In the genomic region with DNA sequence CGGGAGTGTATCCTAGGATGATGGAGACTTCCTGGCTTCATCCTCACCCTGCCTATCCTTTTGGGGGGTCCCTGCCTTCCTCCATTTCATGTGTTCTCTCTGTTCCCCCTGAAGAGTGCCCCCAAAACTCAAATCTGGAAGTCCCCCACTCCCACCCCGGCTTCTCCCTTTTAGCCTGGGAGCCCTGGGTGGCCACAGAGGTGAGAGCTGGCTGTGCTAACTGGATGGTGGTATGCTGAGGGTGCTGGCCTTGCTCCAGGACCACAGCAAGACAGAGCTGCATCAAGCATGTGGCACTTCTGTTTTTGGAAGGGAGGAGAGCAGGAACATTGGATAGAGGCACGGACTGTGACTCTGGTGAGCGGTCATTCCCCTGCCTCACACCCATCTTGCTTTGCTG, we compare ENCODE assay signal across 24 mouse cellular contexts. TPM values are rescaled to one million over a fixed set of nuclear protein-coding genes. Genes with fewer than 3 reads are reported as not detected.
A peak's percentile ranks its signal among the peaks of the same experiment; 100 is the strongest.
DNase-seq lines count a peak whose midpoint lies in the region; ATAC-seq lines count a peak whose summit lies in the region.
"Had no signal": no experiment of that assay in that cellular context is flagged by ENCODE, and none has a peak within 500 bp of the region (broad histone marks: within the 10 kb centered on the region; RNA-seq: fewer than 3 reads in every experiment).

No protein-coding gene starts in this region.

- 0 out of 2 replicates have a peak overlapping the region, but pooled peaks have one; percentile 2 for H3K9ac ChIP-seq in heart, embryonic 12.5 days
- 0 out of 2 replicates have a peak overlapping the region, but pooled peaks have one; percentile 12 for H3K9ac ChIP-seq in kidney, embryonic 14.5 days (ENCODE audit: low read depth, low read length)
- H3K9ac ChIP-seq in stomach, embryonic 15.5 days: no peak overlapping the region
- no peak overlapping the region; the same call in 1 of the 2 replicates for H3K9ac ChIP-seq in hindbrain, embryonic 13.5 days
- H3K9ac ChIP-seq: hindbrain, embryonic 14.5 days; kidney, embryonic 15.5 days; liver, embryonic 14.5 days; lung, embryonic 15.5 days; midbrain, embryonic 12.5 days had no signal

- no peaks in the 10 kb centered on the region for H3K36me3 ChIP-seq in heart, embryonic 12.5 days
- H3K36me3 ChIP-seq in kidney, embryonic 14.5 days (ENCODE audit: control insufficient read depth, insufficient read depth, low read length): no peaks in the 10 kb centered on the region
- H3K36me3 ChIP-seq in limb, embryonic 10.5 days: no peaks in the 10 kb centered on the region
- no peaks in the 10 kb centered on the region for H3K36me3 ChIP-seq in stomach, embryonic 15.5 days
- no peaks in the 10 kb centered on the region for H3K36me3 ChIP-seq in hindbrain, embryonic 13.5 days
- H3K36me3 ChIP-seq: kidney, embryonic 15.5 days; lung, embryonic 15.5 days; midbrain, embryonic 12.5 days had no signal

- H3K4me1 ChIP-seq in heart, embryonic 12.5 days (replicated peaks): peaks cover 54% of the 10 kb centered on the region
- peaks cover 22% of the 10 kb centered on the region for H3K4me1 ChIP-seq in kidney, embryonic 14.5 days (ENCODE audit: control insufficient read depth, insufficient read depth, low read length)
- peaks cover 35% of the 10 kb centered on the region for H3K4me1 ChIP-seq in limb, embryonic 10.5 days
- peaks cover 47% of the 10 kb centered on the region for H3K4me1 ChIP-seq in stomach, embryonic 15.5 days
- peaks cover 6% of the 10 kb centered on the region; the same call in 1 of the 2 replicates for H3K4me1 ChIP-seq in hindbrain, embryonic 13.5 days (replicated peaks)

- 57% methylated on average over 4 of the region's 4 CpGs for whole genome bisulfite sequencing in heart, embryonic 12.5 days
- 63% methylated on average over 4 of the region's 4 CpGs for WGBS in kidney, embryonic 14.5 days
- WGBS in limb, embryonic 10.5 days: 66% methylated on average over 4 of the region's 4 CpGs
- 56% methylated on average over 4 of the region's 4 CpGs for WGBS in stomach, embryonic 15.5 days
- WGBS in hindbrain, embryonic 13.5 days: 82% methylated on average over 4 of the region's 4 CpGs

- no peak for DNase-seq in heart, postnatal 25 days (ENCODE audit: low spot score)
- DNase-seq in kidney, postnatal 10 days: no peak
- DNase-seq in limb, embryonic 10.5 days (ENCODE audit: low spot score): no peak
- DNase-seq: adrenal gland, adult 2 months; B cell, adult 2 months; cerebellum, adult 11 months; cerebellum, adult 9-11 months; layer of hippocampus, adult 9-11 months; right cerebral cortex, postnatal 25 days; spleen, adult 18-20 months; thymus, adult 18-20 months; thymus, postnatal 36 days had no signal

- intact Hi-C loops in heart, postnatal 25 days (cut with DNase I): no loop called here

- no peaks in the 10 kb centered on the region for H3K9me3 ChIP-seq in heart, embryonic 12.5 days (replicated peaks)
- no peaks in the 10 kb centered on the region for H3K9me3 ChIP-seq in kidney, embryonic 14.5 days (ENCODE audit: control insufficient read depth, low read length)
- H3K9me3 ChIP-seq in limb, embryonic 10.5 days (replicated peaks): no peaks in the 10 kb centered on the region
- H3K9me3 ChIP-seq in stomach, embryonic 15.5 days: no peaks in the 10 kb centered on the region
- no peaks in the 10 kb centered on the region for H3K9me3 ChIP-seq in hindbrain, embryonic 13.5 days
- H3K9me3 ChIP-seq: kidney, embryonic 15.5 days; lung, embryonic 15.5 days; midbrain, embryonic 12.5 days had no signal

- H3K4me3 ChIP-seq in heart, embryonic 12.5 days: no peak overlapping the region
- no peak overlapping the region for H3K4me3 ChIP-seq in kidney, embryonic 14.5 days (ENCODE audit: low read length)
- H3K4me3 ChIP-seq in limb, embryonic 10.5 days: no peak overlapping the region
- no peak overlapping the region for H3K4me3 ChIP-seq in stomach, embryonic 15.5 days (replicated peaks)
- no peak overlapping the region for H3K4me3 ChIP-seq in hindbrain, embryonic 13.5 days
- H3K4me3 ChIP-seq: kidney, embryonic 15.5 days; lung, embryonic 15.5 days; midbrain, embryonic 12.5 days had no signal

- ATAC-seq in heart, embryonic 12.5 days (ENCODE audit: insufficient number of reproducible peaks, low FRiP score): no peak
- no peak for ATAC-seq in kidney, embryonic 14.5 days (ENCODE audit: low FRiP score, low TSS enrichment)
- ATAC-seq in stomach, embryonic 15.5 days (ENCODE audit: insufficient read depth, low FRiP score, low read depth): no peak
- no peak for ATAC-seq in hindbrain, embryonic 13.5 days (ENCODE audit: low FRiP score)

- H3K27me3 ChIP-seq in heart, embryonic 12.5 days (replicated peaks): peaks cover 38% of the 10 kb centered on the region
- no peaks in the 10 kb centered on the region for H3K27me3 ChIP-seq in kidney, embryonic 14.5 days (ENCODE audit: control insufficient read depth, insufficient read depth, low read length)
- peaks cover 20% of the 10 kb centered on the region; the same call in 1 of the 2 replicates for H3K27me3 ChIP-seq in limb, embryonic 10.5 days (ENCODE audit: low read depth, poor library complexity, severe bottlenecking)
- H3K27me3 ChIP-seq in stomach, embryonic 15.5 days (replicated peaks): no peaks in the 10 kb centered on the region
- 0 out of 2 replicates have a peak, but pooled peaks cover 2% of the 10 kb centered on the region for H3K27me3 ChIP-seq in hindbrain, embryonic 13.5 days
- H3K27me3 ChIP-seq: lung, embryonic 15.5 days had no signal

- no peak overlapping the region for H3K4me2 ChIP-seq in heart, embryonic 12.5 days
- no peak overlapping the region for H3K4me2 ChIP-seq in kidney, embryonic 14.5 days (replicated peaks; ENCODE audit: low read depth, low read length)
- H3K4me2 ChIP-seq in stomach, embryonic 15.5 days: no peak overlapping the region
- no peak overlapping the region for H3K4me2 ChIP-seq in hindbrain, embryonic 13.5 days
- H3K4me2 ChIP-seq: hindbrain, embryonic 14.5 days; kidney, embryonic 15.5 days; lung, embryonic 15.5 days; midbrain, embryonic 12.5 days had no signal

- no peak overlapping the region for H3K27ac ChIP-seq in heart, embryonic 12.5 days (ENCODE audit: poor library complexity, severe bottlenecking)
- H3K27ac ChIP-seq in kidney, embryonic 14.5 days (ENCODE audit: low read depth, low read length): no peak overlapping the region
- 0 out of 2 replicates have a peak overlapping the region, but pooled peaks have one; percentile 5 for H3K27ac ChIP-seq in limb, embryonic 10.5 days
- peak overlapping the region; percentile 76 for H3K27ac ChIP-seq in stomach, embryonic 15.5 days
- H3K27ac ChIP-seq in hindbrain, embryonic 13.5 days: no peak overlapping the region
- H3K27ac ChIP-seq: hindbrain, embryonic 14.5 days; kidney, embryonic 15.5 days; liver, embryonic 14.5 days; midbrain, embryonic 12.5 days had no signal

RNA-seq across cellular contexts. Expression of a gene that starts 4.2 kb away (rescaled TPM):
- 7.0 and 7.5 TPM in 2 replicates for polyA plus RNA-seq in heart, embryonic 12.5 days (2016; fragmentation: Nextera tagmentation; extraction: Ambion mirVana)
- total RNA-seq in heart, postnatal 25 days (2021): 1 to 10 TPM; 2.0 to 2.2 TPM
- polyA plus RNA-seq in kidney, embryonic 14.5 days (2014; fragmentation: Nextera tagmentation; extraction: Ambion mirVana): 2.4 and 3.6 TPM in 2 replicates
- polyA plus RNA-seq in limb, embryonic 10.5 days (2016; fragmentation: Nextera tagmentation; extraction: Ambion mirVana): 0.09 and 0.23 TPM in 2 replicates
- polyA plus RNA-seq in stomach, embryonic 15.5 days (2015; fragmentation: Nextera tagmentation; extraction: Ambion mirVana): 7.7 and 12.7 TPM in 2 replicates
- 0.09 and 0.10 TPM in 2 replicates for polyA plus RNA-seq in hindbrain, embryonic 13.5 days (2015; fragmentation: Nextera tagmentation; extraction: Ambion mirVana)
- total RNA-seq: MEL had no signal
- polyA plus RNA-seq: forebrain, embryonic 11.5 days had no signal

RNA-seq across cellular contexts. Expression of a gene that starts 45.1 kb away (rescaled TPM):
- polyA plus RNA-seq in heart, embryonic 12.5 days (2016; fragmentation: Nextera tagmentation; extraction: Ambion mirVana): 25.1 TPM in 2 replicates
- 1 to 10 TPM; 4.2 to 5.9 TPM for total RNA-seq in heart, postnatal 25 days (2021)
- polyA plus RNA-seq in kidney, embryonic 14.5 days (2014; fragmentation: Nextera tagmentation; extraction: Ambion mirVana): 34.6 and 44.0 TPM in 2 replicates
- 14.2 and 16.9 TPM in 2 replicates for polyA plus RNA-seq in limb, embryonic 10.5 days (2016; fragmentation: Nextera tagmentation; extraction: Ambion mirVana)
- polyA plus RNA-seq in stomach, embryonic 15.5 days (2015; fragmentation: Nextera tagmentation; extraction: Ambion mirVana): 172 and 231 TPM in 2 replicates
- polyA plus RNA-seq in hindbrain, embryonic 13.5 days (2015; fragmentation: Nextera tagmentation; extraction: Ambion mirVana): 0.77 and 0.88 TPM in 2 replicates
- total RNA-seq: left cerebral cortex, adult 18-20 months had no signal

Comparison
In these comparisons a context has a peak if more than half of its experiments do, and no peak if none do; other contexts are left out.
1. H3K27ac ChIP-seq: peak in limb, embryonic 10.5 days (single experiment) and stomach, embryonic 15.5 days (single experiment); none in heart, embryonic 12.5 days (single experiment), kidney, embryonic 14.5 days (single experiment) and hindbrain, embryonic 13.5 days (single experiment).
2. H3K9ac ChIP-seq: peak in heart, embryonic 12.5 days (single experiment) and kidney, embryonic 14.5 days (single experiment); none in stomach, embryonic 15.5 days (single experiment) and hindbrain, embryonic 13.5 days (single experiment).